Mouse (Mus musculus) liver, embryonic 14 days (tissue): Measurements from ENCODE around the gene Ubp1. TPM values are rescaled to one million over a fixed set of nuclear protein-coding genes. Genes with fewer than 3 reads are reported as not detected.

Source experiments
- polyA plus RNA-seq: library from polyadenylated mRNA; depleted of rRNA; stranded (reverse); fragments of >200 nt; gene quantifications from 2 replicates; pipeline ENCODE4 v1.2.3, GENCODE M21; 2012; rRNA removed

Gene Ubp1
- polyA plus RNA-seq, result 64.0 and 76.2 TPM in 2 replicates

DNA sequence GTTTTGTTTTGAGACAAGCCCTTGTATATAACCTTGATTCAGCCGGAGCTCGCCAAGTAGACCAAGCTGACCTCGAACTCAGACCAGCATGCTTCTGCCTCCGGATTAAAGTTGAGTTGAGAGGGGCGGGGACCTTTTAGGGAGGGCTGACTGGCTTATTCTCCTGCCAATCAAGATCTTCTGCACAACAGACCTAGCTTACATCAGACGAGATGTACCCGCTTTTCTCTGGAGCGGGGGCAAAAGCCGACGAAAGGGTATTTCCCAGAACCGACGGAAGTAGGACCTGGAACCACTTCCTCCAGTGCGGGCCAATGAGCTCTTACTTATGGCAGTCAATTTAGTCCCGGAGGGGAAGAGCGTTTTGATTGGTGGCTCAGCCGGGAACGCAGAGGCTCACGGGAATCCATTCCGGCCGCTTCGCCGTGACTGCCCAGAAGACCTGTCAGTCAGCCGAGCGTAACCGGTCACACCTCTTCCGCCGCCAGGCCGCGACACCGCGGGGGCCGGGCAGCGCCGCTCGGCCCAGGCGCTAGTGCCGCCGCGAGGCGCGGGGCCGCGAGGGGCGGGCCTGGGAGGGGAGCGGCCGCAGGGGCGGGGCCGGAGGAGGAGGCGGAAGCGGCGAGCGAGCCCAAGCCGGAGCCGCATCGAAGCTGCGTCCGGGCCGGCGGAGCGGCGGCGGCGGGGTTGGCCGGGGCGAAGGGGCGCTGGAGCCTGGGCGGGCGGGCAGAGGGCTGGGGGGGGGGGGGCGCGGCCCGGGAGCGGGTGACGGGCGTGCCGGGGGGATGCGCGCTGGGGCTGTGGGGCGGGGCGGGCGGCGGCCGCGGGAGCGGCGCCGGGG lies at the start of gene Ubp1:
TSS of gene Ubp1 (plus strand) at position 401 of the 841 bp plus-strand sequence.

Other genes with a start within 250 kb of the Ubp1 start
- gene Pdcd6ip, start 222.7 kb upstream of the Ubp1 start, polyA plus RNA-seq, result 22.7 and 26.3 TPM in 2 replicates
- 4.4 and 5.5 TPM in 2 replicates for gene Clasp2, start 189.5 kb upstream of the Ubp1 start, polyA plus RNA-seq
- 0.55 and 0.56 TPM in 2 replicates for gene Fbxl2, start 115.3 kb downstream of the Ubp1 start, polyA plus RNA-seq
- gene Susd5, start 126.2 kb downstream of the Ubp1 start, polyA plus RNA-seq, result 0.01 TPM in 1 of 2 replicates, not detected in the other